Mouse (Mus musculus) G1E (cell line): ENCODE data around the gene Nyx.

ENCODE experiments used
- CTCF ChIP-seq: IDR thresholded peaks from 2 replicates; pipeline ENCODE4 v1.5.1; 2012; ENCODE audit warnings: low read depth, low read length, inconsistent platforms, mixed read lengths
- POLR2AphosphoS5 ChIP-seq: IDR thresholded peaks from 2 replicates; pipeline ENCODE4 v1.6.1; 2012; ENCODE audit warnings: low read depth, low read length, inconsistent platforms; ENCODE audit not compliant: insufficient replicate concordance

- TF ChIP-seq POLR2AphosphoS5 (no peak), CTCF (no peak)
Measured at GRCm38 (mm10) chrX:13492922-13493321, 27.0 kb downstream of the Nyx start.
